Mouse (Mus musculus) hindbrain, embryonic 12.5 days (tissue): ENCODE results near the gene Soat1. TPM values are rescaled to one million over a fixed set of nuclear protein-coding genes. Genes with fewer than 3 reads are reported as not detected.

Experiments
- ATAC-seq: fragments of 200-750 bp; cut with Nextera tagmentation; 2 replicates; pipeline ENCODE4 v1.8.0; 2017; ENCODE audit warnings: moderate TSS enrichment; ENCODE audit not compliant: low FRiP score
- H3K27ac ChIP-seq: fragments of 300-500 bp; sonication (generic); 2 replicates; pipeline ENCODE4 v1.5.1; 2016; ENCODE audit warnings: mild to moderate bottlenecking
- H3K27me3 ChIP-seq: fragments of 300-500 bp; sonication (generic); 2 replicates; pipeline ENCODE4 v1.6.1; 2016; ENCODE audit warnings: mild to moderate bottlenecking
- H3K36me3 ChIP-seq: fragments of 300-500 bp; sonication (generic); 2 replicates; pipeline ENCODE4 v1.6.1; 2016; ENCODE audit warnings: mild to moderate bottlenecking
- H3K4me1 ChIP-seq: fragments of 300-500 bp; sonication (generic); 2 replicates; pipeline ENCODE4 v1.6.1; 2016
- H3K4me2 ChIP-seq: fragments of 300-500 bp; sonication (generic); replicated peaks from 2 replicates; pipeline ENCODE4 v1.6.1; 2016; ENCODE audit warnings: mild to moderate bottlenecking
- H3K4me3 ChIP-seq: fragments of 300-500 bp; sonication (generic); 2 replicates; pipeline ENCODE4 v1.5.1; 2016; ENCODE audit warnings: mild to moderate bottlenecking
- H3K9ac ChIP-seq: fragments of 300-500 bp; sonication (generic); 2 replicates; pipeline ENCODE4 v1.6.1; 2016; ENCODE audit warnings: mild to moderate bottlenecking, moderate library complexity
- H3K9me3 ChIP-seq: fragments of 300-500 bp; sonication (generic); replicated peaks from 2 replicates; pipeline ENCODE4 v1.6.1; 2016; ENCODE audit warnings: mild to moderate bottlenecking
- WGBS: fragments of 180-500 bp; shearing (Covaris S2); methylation state at CpG from one replicate; pipeline ENCODE4 v1.1.7; 2016; 5-methylcytosine and 5-hydroxymethylcytosine counted together
- polyA plus RNA-seq: library from polyadenylated mRNA; unstranded; fragments of >200 nt; fragmentation: Nextera tagmentation; extraction: Ambion mirVana; gene quantifications from 2 replicates; pipeline ENCODE4 v1.2.1, GENCODE M21; 2016

Gene Soat1
- polyA plus RNA-seq, 1 experiment from 2014 or later = 24.4 TPM

- WGBS = 92% methylated on average over 3 of the region's 3 CpGs
- no peak for ATAC-seq
- Histone ChIP-seq H3K27me3 (no peaks in the 10 kb centered on the region), H3K4me1 (no peaks in the 10 kb centered on the region), H3K27ac (no peak overlapping the region), H3K36me3 (no peaks in the 10 kb centered on the region), H3K9ac (no peak overlapping the region), H3K4me2 (no peak overlapping the region), H3K9me3 (no peaks in the 10 kb centered on the region), H3K4me3 (no peak overlapping the region)
These were observed 7.7 kb upstream of the Soat1 start for GRCm38 (mm10) chr1:156481826-156482225.

- H3K4me3 ChIP-seq = no peak overlapping the region
- H3K4me2 ChIP-seq = no peak overlapping the region
- H3K4me1 ChIP-seq = peaks cover 7% of the 10 kb centered on the region
- ATAC-seq = no peak
- WGBS = 34% methylated on average over 7 of the region's 7 CpGs
- peaks cover 3% of the 10 kb centered on the region; the same call in 1 of the 2 replicates for H3K27me3 ChIP-seq
- no peak overlapping the region for H3K9ac ChIP-seq
- H3K36me3 ChIP-seq = no peaks in the 10 kb centered on the region
- H3K9me3 ChIP-seq = no peaks in the 10 kb centered on the region
- no peak overlapping the region for H3K27ac ChIP-seq
These were observed 2.4 kb upstream of the Soat1 start for GRCm38 (mm10) chr1:156476535-156476934.

GRCm38 (mm10) chr1:156476016-156476415, 1.9 kb upstream of the Soat1 start:
- Histone ChIP-seq H3K27me3 (peaks cover 3% of the 10 kb centered on the region; the same call in 1 of the 2 replicates), H3K4me1 (peaks cover 7% of the 10 kb centered on the region), H3K9ac (no peak overlapping the region), H3K27ac (no peak overlapping the region), H3K9me3 (no peaks in the 10 kb centered on the region), H3K4me2 (no peak overlapping the region), H3K36me3 (no peaks in the 10 kb centered on the region), H3K4me3 (no peak overlapping the region)
- 36% methylated on average over 2 of the region's 2 CpGs for WGBS
- no peak for ATAC-seq

GRCm38 (mm10) chr1:156474854-156475253, 723 bp upstream of the Soat1 start:
- H3K4me3 ChIP-seq = no peak overlapping the region
- no peak overlapping the region for H3K4me2 ChIP-seq
- H3K4me1 ChIP-seq = peaks cover 7% of the 10 kb centered on the region
- H3K27me3 ChIP-seq = peaks cover 3% of the 10 kb centered on the region; the same call in 1 of the 2 replicates
- no peak overlapping the region for H3K9ac ChIP-seq
- WGBS = 24% methylated on average over 3 of the region's 3 CpGs
- peaks cover 2% of the 10 kb centered on the region; the same call in 1 of the 2 replicates for H3K9me3 ChIP-seq
- H3K36me3 ChIP-seq = no peaks in the 10 kb centered on the region
- ATAC-seq = no peak
- H3K27ac ChIP-seq = no peak overlapping the region

- peaks cover 3% of the 10 kb centered on the region; the same call in 1 of the 2 replicates for H3K27me3 ChIP-seq
- H3K4me3 ChIP-seq = peak overlapping the region; percentile 55
- H3K9ac ChIP-seq = peak overlapping the region; percentile 27; the same call in 1 of the 2 replicates
- no peak overlapping the region for H3K27ac ChIP-seq
- ATAC-seq = no peak
- H3K4me2 ChIP-seq = peak overlapping the region; percentile 68
- H3K4me1 ChIP-seq = peaks cover 7% of the 10 kb centered on the region
- H3K9me3 ChIP-seq = peaks cover 11% of the 10 kb centered on the region
- WGBS = 1% methylated on average over 11 of the region's 11 CpGs
- peaks cover 3% of the 10 kb centered on the region; the same call in 1 of the 2 replicates for H3K36me3 ChIP-seq
These were observed 1.1 kb downstream of the Soat1 start for GRCm38 (mm10) chr1:156473003-156473402.

- no peak overlapping the region for H3K4me2 ChIP-seq
- H3K4me1 ChIP-seq = peaks cover 7% of the 10 kb centered on the region
- H3K27ac ChIP-seq = no peak overlapping the region
- H3K9ac ChIP-seq = no peak overlapping the region
- H3K27me3 ChIP-seq = peaks cover 3% of the 10 kb centered on the region; the same call in 1 of the 2 replicates
- peaks cover 11% of the 10 kb centered on the region for H3K9me3 ChIP-seq
- H3K4me3 ChIP-seq = no peak overlapping the region
- WGBS = 95% methylated on average over 7 of the region's 7 CpGs
- no peak for ATAC-seq
- H3K36me3 ChIP-seq = peaks cover 3% of the 10 kb centered on the region; the same call in 1 of the 2 replicates
These were observed 2.2 kb downstream of the Soat1 start for GRCm38 (mm10) chr1:156471955-156472354.

GRCm38 (mm10) chr1:156471071-156471470, 3.1 kb downstream of the Soat1 start:
- Histone ChIP-seq H3K4me2 (no peak overlapping the region), H3K4me1 (peaks cover 7% of the 10 kb centered on the region), H3K9me3 (peaks cover 14% of the 10 kb centered on the region), H3K9ac (no peak overlapping the region), H3K4me3 (no peak overlapping the region), H3K27ac (no peak overlapping the region), H3K36me3 (peaks cover 8% of the 10 kb centered on the region), H3K27me3 (peaks cover 2% of the 10 kb centered on the region; the same call in 1 of the 2 replicates)
- no peak for ATAC-seq
- WGBS = 89% methylated on average over 3 of the region's 3 CpGs

GRCm38 (mm10) chr1:156470557-156470956, 3.6 kb downstream of the Soat1 start:
- no peak for ATAC-seq
- Histone ChIP-seq H3K27ac (no peak overlapping the region), H3K9ac (no peak overlapping the region), H3K9me3 (peaks cover 14% of the 10 kb centered on the region), H3K27me3 (no peaks in the 10 kb centered on the region), H3K4me1 (peaks cover 7% of the 10 kb centered on the region), H3K4me3 (no peak overlapping the region), H3K36me3 (peaks cover 14% of the 10 kb centered on the region), H3K4me2 (no peak overlapping the region)
- 75% methylated on average over 7 of the region's 7 CpGs for WGBS

- peaks cover 14% of the 10 kb centered on the region for H3K9me3 ChIP-seq
- H3K4me1 ChIP-seq = peaks cover 7% of the 10 kb centered on the region
- no peak overlapping the region for H3K27ac ChIP-seq
- no peak overlapping the region for H3K4me3 ChIP-seq
- H3K36me3 ChIP-seq = peaks cover 14% of the 10 kb centered on the region
- H3K4me2 ChIP-seq = no peak overlapping the region
- no peak for ATAC-seq
- 80% methylated on average over 3 of the region's 3 CpGs for WGBS
- no peaks in the 10 kb centered on the region for H3K27me3 ChIP-seq
- H3K9ac ChIP-seq = no peak overlapping the region
These were observed 5.6 kb downstream of the Soat1 start for GRCm38 (mm10) chr1:156468576-156468975.

- no peak overlapping the region for H3K4me2 ChIP-seq
- H3K27me3 ChIP-seq = no peaks in the 10 kb centered on the region
- H3K27ac ChIP-seq = no peak overlapping the region
- 0 out of 2 replicates have a peak, but pooled peaks cover under 1% of the 10 kb centered on the region for H3K4me1 ChIP-seq
- H3K9ac ChIP-seq = no peak overlapping the region
- no peak for ATAC-seq
- H3K9me3 ChIP-seq = peaks cover 14% of the 10 kb centered on the region
- WGBS = 85% methylated on average over 12 of the region's 12 CpGs
- peaks cover 14% of the 10 kb centered on the region for H3K36me3 ChIP-seq
- H3K4me3 ChIP-seq = no peak overlapping the region
These were observed 6.4 kb downstream of the Soat1 start for GRCm38 (mm10) chr1:156467655-156468255.

- H3K27ac ChIP-seq = no peak overlapping the region
- H3K27me3 ChIP-seq = no peaks in the 10 kb centered on the region
- no peaks in the 10 kb centered on the region for H3K4me1 ChIP-seq
- ATAC-seq = no peak
- 89% methylated on average over 9 of the region's 9 CpGs for WGBS
- H3K36me3 ChIP-seq = peaks cover 14% of the 10 kb centered on the region
- peaks cover 13% of the 10 kb centered on the region for H3K9me3 ChIP-seq
- H3K9ac ChIP-seq = no peak overlapping the region
- no peak overlapping the region for H3K4me3 ChIP-seq
- H3K4me2 ChIP-seq = no peak overlapping the region
These were observed 9.2 kb downstream of the Soat1 start for GRCm38 (mm10) chr1:156464963-156465362.

GRCm38 (mm10) chr1:156463981-156464853, 9.9 kb downstream of the Soat1 start:
- Histone ChIP-seq H3K9ac (no peak overlapping the region), H3K36me3 (peaks cover 11% of the 10 kb centered on the region), H3K27me3 (no peaks in the 10 kb centered on the region), H3K4me1 (no peaks in the 10 kb centered on the region), H3K9me3 (peaks cover 6% of the 10 kb centered on the region; the same call in 1 of the 2 replicates), H3K4me3 (no peak overlapping the region), H3K27ac (no peak overlapping the region), H3K4me2 (no peak overlapping the region)
- no peak for ATAC-seq
- 90% methylated on average over 8 of the region's 8 CpGs for WGBS
